Mouse (Mus musculus): ENCODE data around the gene Lrrc32. TPM values are rescaled to one million over a fixed set of nuclear protein-coding genes. Genes with fewer than 3 reads are reported as not detected.

Lrrc32 gene
- polyA plus RNA-seq, 1 experiment: 11.2 TPM

GRCm38 (mm10) chr7:98498656-98499560, 9.8 kb downstream of the Lrrc32 start:
- Histone ChIP-seq H3K27me3 (ENCODE audit: control insufficient read depth, insufficient read depth, low read length) (no peaks in the 10 kb centered on the region), H3K4me1 (ENCODE audit: control insufficient read depth, insufficient read depth, insufficient read length) (no peaks in the 10 kb centered on the region), H3K36me3 (ENCODE audit: control insufficient read depth, insufficient read depth, low read length) (no peaks in the 10 kb centered on the region), H3K4me3 (ENCODE audit: extremely low read depth, insufficient read depth, insufficient read length) (no peak overlapping the region), H3K27ac (ENCODE audit: insufficient read depth, low read length) (no peak overlapping the region)
- WGBS: 86% methylated on average over 20 of the region's 20 CpGs
- TF ChIP-seq CTCF (IDR thresholded peaks at IDR 0.05; ENCODE audit: extremely low read depth, insufficient read depth, insufficient read length, insufficient replicate concordance) (no peak), POLR2A (IDR thresholded peaks at IDR 0.05; ENCODE audit: low read depth, low read length) (no peak)
- DNase-seq (ENCODE audit: low read depth in 1 of 2, low spot score in 2 of 2): no peak

GRCm38 (mm10) chr7:98499561-98500292, 10.6 kb downstream of the Lrrc32 start:
- Histone ChIP-seq H3K27ac (ENCODE audit: insufficient read depth, low read length) (no peak overlapping the region), H3K4me1 (ENCODE audit: control insufficient read depth, insufficient read depth, insufficient read length) (no peaks in the 10 kb centered on the region)

GRCm38 (mm10) chr7:98500470-98500869, 11.4 kb downstream of the Lrrc32 start:
- Histone ChIP-seq H3K4me1 (ENCODE audit: control insufficient read depth, insufficient read depth, insufficient read length) (no peaks in the 10 kb centered on the region), H3K27me3 (ENCODE audit: control insufficient read depth, insufficient read depth, low read length) (no peaks in the 10 kb centered on the region), H3K4me3 (ENCODE audit: extremely low read depth, insufficient read depth, insufficient read length) (no peak overlapping the region), H3K27ac (ENCODE audit: insufficient read depth, low read length) (no peak overlapping the region), H3K36me3 (ENCODE audit: control insufficient read depth, insufficient read depth, low read length) (no peaks in the 10 kb centered on the region)
- TF ChIP-seq CTCF (IDR thresholded peaks at IDR 0.05; ENCODE audit: extremely low read depth, insufficient read depth, insufficient read length, insufficient replicate concordance) (no peak), POLR2A (IDR thresholded peaks at IDR 0.05; ENCODE audit: low read depth, low read length) (no peak)
- DNase-seq (ENCODE audit: low read depth in 1 of 2, low spot score in 2 of 2): no peak
- 91% methylated on average over 3 of the region's 3 CpGs for WGBS

More at GRCm38 (mm10) chr7:98499561-98500292, 10.6 kb downstream of the Lrrc32 start:
- Histone ChIP-seq H3K36me3 (ENCODE audit: control insufficient read depth, insufficient read depth, low read length) (no peaks in the 10 kb centered on the region), H3K4me3 (ENCODE audit: extremely low read depth, insufficient read depth, insufficient read length) (no peak overlapping the region), H3K27me3 (ENCODE audit: control insufficient read depth, insufficient read depth, low read length) (no peaks in the 10 kb centered on the region)
- WGBS: 66% methylated on average over 25 of the region's 25 CpGs
- DNase-seq (ENCODE audit: low read depth in 1 of 2, low spot score in 2 of 2): no peak
- no peak for TF ChIP-seq CTCF (IDR thresholded peaks at IDR 0.05; ENCODE audit: extremely low read depth, insufficient read depth, insufficient read length, insufficient replicate concordance)
- no peak for TF ChIP-seq POLR2A (IDR thresholded peaks at IDR 0.05; ENCODE audit: low read depth, low read length)

GRCm38 (mm10) chr7:98501078-98501477, 12.0 kb downstream of the Lrrc32 start:
- TF ChIP-seq POLR2A (IDR thresholded peaks at IDR 0.05; ENCODE audit: low read depth, low read length) (no peak), CTCF (IDR thresholded peaks at IDR 0.05; ENCODE audit: extremely low read depth, insufficient read depth, insufficient read length, insufficient replicate concordance) (no peak)
- no peak overlapping the region for H3K27ac ChIP-seq (ENCODE audit: insufficient read depth, low read length)
- H3K36me3 ChIP-seq (ENCODE audit: control insufficient read depth, insufficient read depth, low read length): no peaks in the 10 kb centered on the region
- no peak for DNase-seq (ENCODE audit: low read depth in 1 of 2, low spot score in 2 of 2)
- H3K27me3 ChIP-seq (ENCODE audit: control insufficient read depth, insufficient read depth, low read length): no peaks in the 10 kb centered on the region
- WGBS: 95% methylated on average over 7 of the region's 7 CpGs
- no peaks in the 10 kb centered on the region for H3K4me1 ChIP-seq (ENCODE audit: control insufficient read depth, insufficient read depth, insufficient read length)
- no peak overlapping the region for H3K4me3 ChIP-seq (ENCODE audit: extremely low read depth, insufficient read depth, insufficient read length)

- H3K27ac ChIP-seq (ENCODE audit: insufficient read depth, low read length): no peak overlapping the region
- TF ChIP-seq CTCF (IDR thresholded peaks at IDR 0.05; ENCODE audit: extremely low read depth, insufficient read depth, insufficient read length, insufficient replicate concordance) (no peak), POLR2A (IDR thresholded peaks at IDR 0.05; ENCODE audit: low read depth, low read length) (no peak)
- no peak for DNase-seq (ENCODE audit: low read depth in 1 of 2, low spot score in 2 of 2)
- no peaks in the 10 kb centered on the region for H3K4me1 ChIP-seq (ENCODE audit: control insufficient read depth, insufficient read depth, insufficient read length)
- no peak overlapping the region for H3K4me3 ChIP-seq (ENCODE audit: extremely low read depth, insufficient read depth, insufficient read length)
- H3K27me3 ChIP-seq (ENCODE audit: control insufficient read depth, insufficient read depth, low read length): no peaks in the 10 kb centered on the region
- 73% methylated on average over 5 of the region's 5 CpGs for WGBS
- no peaks in the 10 kb centered on the region for H3K36me3 ChIP-seq (ENCODE audit: control insufficient read depth, insufficient read depth, low read length)
Measured at GRCm38 (mm10) chr7:98502921-98503320, 13.8 kb downstream of the Lrrc32 start.

- Histone ChIP-seq H3K36me3 (ENCODE audit: control insufficient read depth, insufficient read depth, low read length) (no peaks in the 10 kb centered on the region), H3K27me3 (ENCODE audit: control insufficient read depth, insufficient read depth, low read length) (no peaks in the 10 kb centered on the region), H3K4me3 (ENCODE audit: extremely low read depth, insufficient read depth, insufficient read length) (no peak overlapping the region), H3K4me1 (ENCODE audit: control insufficient read depth, insufficient read depth, insufficient read length) (no peaks in the 10 kb centered on the region), H3K27ac (ENCODE audit: insufficient read depth, low read length) (no peak overlapping the region)
- 90% methylated on average over 6 of the region's 6 CpGs for WGBS
- TF ChIP-seq CTCF (IDR thresholded peaks at IDR 0.05; ENCODE audit: extremely low read depth, insufficient read depth, insufficient read length, insufficient replicate concordance): no peak
- no peak for TF ChIP-seq POLR2A (IDR thresholded peaks at IDR 0.05; ENCODE audit: low read depth, low read length)
- no peak for DNase-seq (ENCODE audit: low read depth in 1 of 2, low spot score in 2 of 2)
Measured at GRCm38 (mm10) chr7:98503951-98504647, 15.0 kb downstream of the Lrrc32 start.
